Mouse (Mus musculus) midbrain, embryonic 15.5 days (tissue): ENCODE data around the gene Cmip. TPM values are rescaled to one million over a fixed set of nuclear protein-coding genes. Genes with fewer than 3 reads are reported as not detected.
A peak's percentile ranks its signal among the peaks of the same experiment; 100 is the strongest.

Experiments
- ATAC-seq: fragments of 200-750 bp; cut with Nextera tagmentation; replicated peaks from 2 replicates; pipeline ENCODE4 v1.8.0; 2017; ENCODE audit warnings: moderate TSS enrichment
- H3K27ac ChIP-seq: fragments of 300-500 bp; sonication (generic); 2 replicates; pipeline ENCODE4 v1.5.1; 2015; ENCODE audit warnings: mild to moderate bottlenecking, inconsistent platforms
- H3K27me3 ChIP-seq: fragments of 300-500 bp; sonication (generic); replicated peaks from 2 replicates; pipeline ENCODE4 v1.6.1; 2015; ENCODE audit warnings: inconsistent platforms
- H3K36me3 ChIP-seq: fragments of 300-500 bp; sonication (generic); replicated peaks from 2 replicates; pipeline ENCODE4 v1.6.1; 2015; ENCODE audit warnings: inconsistent platforms
- H3K4me1 ChIP-seq: fragments of 300-500 bp; sonication (generic); 2 replicates; pipeline ENCODE4 v1.6.1; 2015; ENCODE audit warnings: inconsistent platforms
- H3K4me2 ChIP-seq: fragments of 300-500 bp; sonication (generic); 2 replicates; pipeline ENCODE4 v1.6.1; 2015; ENCODE audit warnings: inconsistent platforms, mild to moderate bottlenecking, moderate library complexity
- H3K4me3 ChIP-seq: fragments of 300-500 bp; sonication (generic); 2 replicates; pipeline ENCODE4 v1.5.1; 2015; ENCODE audit warnings: mild to moderate bottlenecking, inconsistent platforms
- H3K9ac ChIP-seq: fragments of 300-500 bp; sonication (generic); 2 replicates; pipeline ENCODE4 v1.6.1; 2015; ENCODE audit warnings: mild to moderate bottlenecking, inconsistent platforms
- H3K9me3 ChIP-seq: fragments of 300-500 bp; sonication (generic); 2 replicates; pipeline ENCODE4 v1.6.1; 2016; ENCODE audit warnings: inconsistent platforms
- WGBS: fragments of 180-500 bp; shearing (Covaris S2); methylation state at CpG from one replicate; pipeline ENCODE4 v1.1.7; 2015; ENCODE audit warnings: mixed read lengths; 5-methylcytosine and 5-hydroxymethylcytosine counted together
- polyA plus RNA-seq: library from polyadenylated mRNA; unstranded; fragments of >200 nt; fragmentation: Nextera tagmentation; extraction: Ambion mirVana; gene quantifications from 2 replicates; pipeline ENCODE4 v1.2.1, GENCODE M21; 2015

The Cmip gene
- polyA plus RNA-seq, 1 experiment from 2014 or later: 188 TPM

GRCm38 (mm10) chr8:117348718-117349394 lies 92.0 kb downstream of the Cmip start:
- Histone ChIP-seq H3K4me1 (peaks cover 21% of the 10 kb centered on the region), H3K4me3 (no peak overlapping the region), H3K27ac (peak overlapping the region; percentile 10; the same call in 1 of the 2 replicates), H3K9me3 (no peaks in the 10 kb centered on the region), H3K9ac (no peak overlapping the region), H3K36me3 (no peaks in the 10 kb centered on the region), H3K4me2 (no peak overlapping the region), H3K27me3 (no peaks in the 10 kb centered on the region)
- ATAC-seq: no peak
- WGBS: 38% methylated on average over 11 of the region's 11 CpGs

- Histone ChIP-seq H3K27ac (no peak overlapping the region), H3K9ac (no peak overlapping the region), H3K36me3 (no peaks in the 10 kb centered on the region), H3K4me2 (no peak overlapping the region), H3K9me3 (no peaks in the 10 kb centered on the region), H3K4me3 (no peak overlapping the region), H3K4me1 (peaks cover 22% of the 10 kb centered on the region), H3K27me3 (no peaks in the 10 kb centered on the region)
- ATAC-seq: no peak
- WGBS: 91% methylated on average over 4 of the region's 4 CpGs
Observed at GRCm38 (mm10) chr8:117349541-117349940, 92.7 kb downstream of the Cmip start.

- no peaks in the 10 kb centered on the region for H3K36me3 ChIP-seq
Observed at GRCm38 (mm10) chr8:117352098-117352497, 95.2 kb downstream of the Cmip start.

GRCm38 (mm10) chr8:117355111-117355831 lies 98.4 kb downstream of the Cmip start:
- H3K9ac ChIP-seq: no peak overlapping the region
- no peaks in the 10 kb centered on the region for H3K36me3 ChIP-seq
- no peak overlapping the region for H3K4me3 ChIP-seq
- 0 out of 2 replicates have a peak, but pooled peaks have one; percentile 15 for ATAC-seq
- peak overlapping the region; percentile 42 for H3K27ac ChIP-seq
- no peaks in the 10 kb centered on the region for H3K9me3 ChIP-seq
- WGBS: 71% methylated on average over 12 of the region's 12 CpGs
- no peak overlapping the region for H3K4me2 ChIP-seq
- H3K4me1 ChIP-seq: peaks cover 20% of the 10 kb centered on the region
- H3K27me3 ChIP-seq: no peaks in the 10 kb centered on the region

More at GRCm38 (mm10) chr8:117352098-117352497, 95.2 kb downstream of the Cmip start:
- WGBS: 100% methylated on average over 4 of the region's 4 CpGs
- Histone ChIP-seq H3K9me3 (no peaks in the 10 kb centered on the region), H3K27me3 (no peaks in the 10 kb centered on the region), H3K9ac (no peak overlapping the region), H3K27ac (no peak overlapping the region), H3K4me3 (no peak overlapping the region), H3K4me1 (peaks cover 38% of the 10 kb centered on the region), H3K4me2 (no peak overlapping the region)
- no peak for ATAC-seq

GRCm38 (mm10) chr8:117356109-117356672 lies 99.3 kb downstream of the Cmip start:
- no peak overlapping the region for H3K27ac ChIP-seq

GRCm38 (mm10) chr8:117357491-117358467 lies 100.9 kb downstream of the Cmip start:
- Histone ChIP-seq H3K4me1 (peaks cover 34% of the 10 kb centered on the region), H3K4me2 (no peak overlapping the region), H3K4me3 (no peak overlapping the region), H3K36me3 (no peaks in the 10 kb centered on the region), H3K9me3 (no peaks in the 10 kb centered on the region), H3K27ac (no peak overlapping the region), H3K27me3 (no peaks in the 10 kb centered on the region), H3K9ac (no peak overlapping the region)
- WGBS: 96% methylated on average over 16 of the region's 16 CpGs
- ATAC-seq: no peak

More at GRCm38 (mm10) chr8:117356109-117356672, 99.3 kb downstream of the Cmip start:
- H3K4me1 ChIP-seq: peaks cover 22% of the 10 kb centered on the region
- no peaks in the 10 kb centered on the region for H3K36me3 ChIP-seq
- no peak overlapping the region for H3K4me3 ChIP-seq
- no peak for ATAC-seq
- H3K9me3 ChIP-seq: no peaks in the 10 kb centered on the region
- no peak overlapping the region for H3K9ac ChIP-seq
- no peak overlapping the region for H3K4me2 ChIP-seq
- WGBS: 91% methylated on average over 13 of the region's 13 CpGs
- H3K27me3 ChIP-seq: no peaks in the 10 kb centered on the region

- ATAC-seq: no peak
- Histone ChIP-seq H3K4me2 (no peak overlapping the region), H3K27me3 (no peaks in the 10 kb centered on the region), H3K4me1 (peaks cover 46% of the 10 kb centered on the region), H3K9ac (no peak overlapping the region), H3K9me3 (no peaks in the 10 kb centered on the region), H3K27ac (no peak overlapping the region), H3K4me3 (no peak overlapping the region), H3K36me3 (no peaks in the 10 kb centered on the region)
- WGBS: 91% methylated on average over 3 of the region's 3 CpGs
Observed at GRCm38 (mm10) chr8:117360172-117360930, 103.5 kb downstream of the Cmip start.

- WGBS: 83% methylated on average over 12 of the region's 12 CpGs
- no peak overlapping the region for H3K9ac ChIP-seq
- no peak overlapping the region for H3K27ac ChIP-seq
- H3K4me1 ChIP-seq: peaks cover 45% of the 10 kb centered on the region
- H3K4me3 ChIP-seq: no peak overlapping the region
- H3K27me3 ChIP-seq: no peaks in the 10 kb centered on the region
- ATAC-seq: no peak
- H3K9me3 ChIP-seq: no peaks in the 10 kb centered on the region
- no peaks in the 10 kb centered on the region for H3K36me3 ChIP-seq
- H3K4me2 ChIP-seq: no peak overlapping the region
Observed at GRCm38 (mm10) chr8:117361595-117362437, 105.0 kb downstream of the Cmip start.

GRCm38 (mm10) chr8:117362438-117362726 lies 105.5 kb downstream of the Cmip start:
- Histone ChIP-seq H3K4me3 (no peak overlapping the region), H3K27ac (no peak overlapping the region), H3K9ac (no peak overlapping the region), H3K4me2 (no peak overlapping the region), H3K27me3 (no peaks in the 10 kb centered on the region), H3K36me3 (no peaks in the 10 kb centered on the region), H3K9me3 (no peaks in the 10 kb centered on the region), H3K4me1 (peaks cover 49% of the 10 kb centered on the region)
- no peak for ATAC-seq
- WGBS: 68% methylated on average over 2 of the region's 2 CpGs

- H3K4me1 ChIP-seq: peaks cover 52% of the 10 kb centered on the region
- ATAC-seq: no peak
- no peaks in the 10 kb centered on the region for H3K9me3 ChIP-seq
- no peaks in the 10 kb centered on the region for H3K36me3 ChIP-seq
- H3K4me3 ChIP-seq: no peak overlapping the region
- H3K27me3 ChIP-seq: no peaks in the 10 kb centered on the region
- 75% methylated on average over 10 of the region's 10 CpGs for WGBS
- no peak overlapping the region for H3K9ac ChIP-seq
- no peak overlapping the region for H3K27ac ChIP-seq
- H3K4me2 ChIP-seq: no peak overlapping the region
Observed at GRCm38 (mm10) chr8:117363291-117363690, 106.4 kb downstream of the Cmip start.
